Mouse (Mus musculus) cerebellum, adult 2 months (tissue): ENCODE data around the gene Gipc3.

Source experiments
- CTCF ChIP-seq: fragments of 200-500 bp; IDR thresholded peaks from 2 replicates; pipeline ENCODE4 v1.5.1; 2011; ENCODE audit warnings: low read depth, mild to moderate bottlenecking, control low read depth, low read length, moderate library complexity, borderline replicate concordance; ENCODE audit not compliant: insufficient read depth
- POLR2A ChIP-seq: fragments of 200-500 bp; IDR thresholded peaks from 2 replicates; pipeline ENCODE4 v1.6.1; 2011; ENCODE audit warnings: low read length, control low read depth, borderline replicate concordance; ENCODE audit not compliant: insufficient read depth

DNA sequence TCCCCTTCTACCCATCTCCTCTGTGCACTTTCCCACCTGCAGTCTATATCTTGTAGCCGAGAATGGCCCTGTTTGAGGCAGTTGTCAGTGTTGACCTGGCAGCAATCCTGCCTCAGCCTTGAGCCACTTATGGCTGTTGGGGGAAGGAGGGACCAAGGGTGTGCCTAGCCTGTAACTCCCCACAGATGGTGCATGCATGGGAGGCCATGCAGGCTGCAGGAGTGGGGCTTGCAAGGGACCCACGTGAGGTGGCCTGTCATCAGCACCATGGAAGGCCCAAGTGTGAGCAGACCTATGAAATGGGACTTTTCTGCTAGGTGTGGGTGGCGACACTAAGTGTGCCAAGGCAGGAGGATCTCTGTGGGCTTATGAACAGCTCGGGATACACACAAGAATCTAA lies 22.0 kb upstream of the Gipc3 start:
- no peak for TF ChIP-seq POLR2A
- no peak for TF ChIP-seq CTCF
